Mouse (Mus musculus) c-Kit-positive CD71-positive TER-119-positive erythroid progenitor cells, embryonic 14.5 days (primary cell): Measurements from ENCODE around the gene Snph.

Experiments
- DNase-seq: peaks from one replicate; pipeline ENCODE4 v3.0.0-alpha.2; 2013; ENCODE audit warnings: low spot score

Snph gene

GRCm38 (mm10) chr2:151602106-151602505 is 30.3 kb downstream of the Snph start:
- no peak for DNase-seq

DNA sequence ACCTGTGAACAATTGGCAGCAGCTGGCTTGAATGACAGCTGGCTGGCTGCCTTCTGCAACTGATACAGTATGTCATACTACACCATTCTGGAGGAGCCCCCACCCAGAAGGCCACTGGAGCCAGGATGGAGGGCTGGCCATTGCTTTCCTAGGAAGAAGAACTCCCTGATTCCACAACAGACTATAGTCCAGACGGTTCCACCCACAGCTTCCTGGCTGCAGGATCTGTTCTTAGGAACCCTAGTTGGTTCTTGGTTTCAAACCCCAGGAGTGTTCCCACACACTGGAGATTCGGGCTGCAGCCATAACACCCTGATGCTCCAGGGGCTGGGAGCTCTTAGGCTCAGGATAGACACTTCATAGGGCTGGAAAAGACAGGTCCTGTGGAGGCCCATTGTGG is 34.3 kb downstream of the Snph start:
- no peak for DNase-seq

DNA sequence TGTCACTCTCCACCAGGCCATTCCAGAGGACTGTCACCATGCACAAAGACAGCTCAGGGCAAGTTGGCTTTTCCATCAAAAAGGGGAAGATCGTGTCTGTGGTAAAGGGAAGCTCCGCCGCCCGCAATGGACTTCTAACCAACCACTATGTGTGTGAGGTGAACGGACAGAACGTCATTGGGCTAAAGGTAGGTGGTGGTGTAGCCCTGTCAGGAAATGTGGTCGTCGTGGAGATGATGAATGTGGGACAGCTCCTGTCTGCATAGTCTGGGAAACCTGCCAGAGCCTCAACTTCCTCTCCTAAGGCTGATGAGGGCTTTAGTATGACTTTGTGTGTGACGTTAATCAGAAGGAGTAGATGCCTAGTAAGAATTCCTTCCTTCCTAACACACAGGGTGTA is 45.1 kb downstream of the Snph start:
- no peak for DNase-seq

GRCm38 (mm10) chr2:151586807-151587206 is 45.6 kb downstream of the Snph start:
- DNase-seq: no peak

- no peak for DNase-seq
Measured at GRCm38 (mm10) chr2:151585934-151586333, 46.5 kb downstream of the Snph start.

GRCm38 (mm10) chr2:151580945-151581344 is 51.4 kb downstream of the Snph start:
- DNase-seq: no peak

DNA sequence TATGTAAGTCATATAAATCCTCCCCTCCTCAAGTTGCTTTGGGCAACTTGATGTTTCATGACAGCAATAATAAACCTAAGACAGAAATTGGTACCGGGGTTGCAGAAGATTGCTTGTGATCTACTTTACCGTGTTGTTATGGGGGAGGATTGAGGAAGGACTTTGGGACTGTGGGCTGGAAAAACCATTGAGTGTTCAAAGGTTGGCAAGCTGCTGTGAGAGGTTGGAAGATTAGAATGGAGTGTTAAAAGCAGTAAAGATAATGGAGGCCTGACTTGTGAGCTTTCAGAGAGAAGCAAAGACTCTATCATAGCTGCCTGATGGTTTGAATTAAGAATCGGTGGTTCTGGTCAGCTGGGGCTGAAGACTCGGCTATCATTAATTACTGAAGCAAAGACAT is 53.2 kb downstream of the Snph start:
- DNase-seq: no peak

GRCm38 (mm10) chr2:151575699-151576389 is 56.5 kb downstream of the Snph start:
- peak; percentile 8 for DNase-seq

- no peak for DNase-seq
Measured at GRCm38 (mm10) chr2:151575119-151575698, 57.2 kb downstream of the Snph start.

DNA sequence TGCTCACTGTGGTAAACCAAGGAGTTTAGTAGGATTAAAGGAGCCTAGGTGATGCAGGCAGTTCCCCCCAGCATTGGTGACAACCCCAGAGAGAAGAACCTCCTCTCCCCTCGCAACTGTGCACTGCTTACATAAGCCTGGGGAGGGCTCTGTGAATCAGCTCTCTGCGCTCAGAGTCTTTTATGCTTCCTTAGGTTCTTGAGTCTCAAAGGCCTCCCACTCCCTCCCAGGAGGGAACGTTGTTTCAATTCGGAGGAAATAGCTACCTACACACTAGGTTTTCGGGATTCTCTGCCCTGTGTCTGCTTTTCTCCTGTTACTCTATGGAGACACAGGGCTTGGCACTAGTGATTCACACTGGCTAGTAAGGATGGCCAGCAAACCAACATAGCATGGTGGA is 57.8 kb downstream of the Snph start:
- no peak for DNase-seq

- no peak for DNase-seq
Measured at GRCm38 (mm10) chr2:151573667-151574066, 58.7 kb downstream of the Snph start.

DNA sequence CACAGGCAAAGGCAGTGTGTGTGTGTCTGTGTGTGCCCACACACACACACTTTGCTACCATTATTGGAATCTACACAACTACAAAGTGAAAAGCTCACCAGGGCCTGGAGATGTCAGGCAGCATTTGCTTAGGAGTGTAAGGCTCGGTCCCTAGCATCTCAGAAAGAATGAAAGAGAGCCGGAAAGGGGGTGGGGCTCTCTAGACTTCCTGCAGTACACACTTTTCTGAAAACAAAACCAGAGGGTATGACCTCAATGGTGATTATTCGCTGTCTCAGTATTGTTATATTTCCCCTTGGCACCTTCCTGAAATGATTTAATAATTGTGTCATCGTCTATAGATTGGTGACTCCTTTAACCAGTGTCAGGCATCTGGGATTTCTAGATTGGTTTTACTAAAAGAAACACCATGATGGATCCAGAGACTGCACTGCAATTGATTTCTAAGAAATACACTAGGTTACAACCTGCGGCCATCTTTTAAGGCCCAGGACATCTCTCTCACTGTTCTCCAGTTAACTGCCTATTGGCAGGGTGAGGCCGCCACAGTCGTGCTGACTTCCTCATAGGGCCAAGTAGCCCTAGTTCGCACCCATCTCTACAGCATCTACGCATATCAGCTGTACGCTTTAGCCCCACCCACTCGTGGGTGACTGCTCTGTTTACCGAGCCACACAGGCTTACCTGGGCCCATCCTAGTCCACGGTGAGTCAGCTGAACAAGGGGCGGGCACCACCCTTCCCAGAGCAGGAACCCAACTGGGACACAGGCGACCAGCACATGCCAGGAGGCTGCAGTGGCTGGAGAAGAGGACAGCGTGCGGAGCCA is 60.3 kb downstream of the Snph start, which contains the start of gene Sdcbp2:
Gene Sdcbp2, plus strand, starts transcription at position 750 of the 828 bp plus-strand sequence.
- DNase-seq: no peak

DNA sequence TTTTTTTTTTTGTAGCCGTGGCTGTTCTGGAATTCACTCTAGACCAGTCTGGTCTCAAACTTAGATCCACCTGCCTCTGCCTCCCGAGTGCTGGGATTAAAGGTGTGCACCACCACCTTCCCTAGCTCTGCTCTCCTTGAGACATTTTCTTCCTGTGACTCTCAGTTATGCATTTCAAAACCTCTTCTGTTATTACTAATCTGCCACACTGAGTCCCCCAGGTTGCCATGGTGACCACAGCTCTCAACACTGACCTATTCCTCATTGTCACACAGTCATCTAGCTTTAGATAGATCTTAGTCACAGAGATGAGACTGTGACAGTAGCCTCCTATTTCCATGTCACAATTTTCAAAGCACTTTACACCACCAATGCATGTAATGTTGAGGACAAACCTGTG is 62.9 kb downstream of the Snph start:
- DNase-seq: no peak

- no peak for DNase-seq
Measured at GRCm38 (mm10) chr2:151566856-151567255, 65.5 kb downstream of the Snph start.

GRCm38 (mm10) chr2:151564986-151565385 is 67.4 kb downstream of the Snph start:
- DNase-seq: no peak

- no peak for DNase-seq
Measured at GRCm38 (mm10) chr2:151564006-151564405, 68.4 kb downstream of the Snph start.

DNA sequence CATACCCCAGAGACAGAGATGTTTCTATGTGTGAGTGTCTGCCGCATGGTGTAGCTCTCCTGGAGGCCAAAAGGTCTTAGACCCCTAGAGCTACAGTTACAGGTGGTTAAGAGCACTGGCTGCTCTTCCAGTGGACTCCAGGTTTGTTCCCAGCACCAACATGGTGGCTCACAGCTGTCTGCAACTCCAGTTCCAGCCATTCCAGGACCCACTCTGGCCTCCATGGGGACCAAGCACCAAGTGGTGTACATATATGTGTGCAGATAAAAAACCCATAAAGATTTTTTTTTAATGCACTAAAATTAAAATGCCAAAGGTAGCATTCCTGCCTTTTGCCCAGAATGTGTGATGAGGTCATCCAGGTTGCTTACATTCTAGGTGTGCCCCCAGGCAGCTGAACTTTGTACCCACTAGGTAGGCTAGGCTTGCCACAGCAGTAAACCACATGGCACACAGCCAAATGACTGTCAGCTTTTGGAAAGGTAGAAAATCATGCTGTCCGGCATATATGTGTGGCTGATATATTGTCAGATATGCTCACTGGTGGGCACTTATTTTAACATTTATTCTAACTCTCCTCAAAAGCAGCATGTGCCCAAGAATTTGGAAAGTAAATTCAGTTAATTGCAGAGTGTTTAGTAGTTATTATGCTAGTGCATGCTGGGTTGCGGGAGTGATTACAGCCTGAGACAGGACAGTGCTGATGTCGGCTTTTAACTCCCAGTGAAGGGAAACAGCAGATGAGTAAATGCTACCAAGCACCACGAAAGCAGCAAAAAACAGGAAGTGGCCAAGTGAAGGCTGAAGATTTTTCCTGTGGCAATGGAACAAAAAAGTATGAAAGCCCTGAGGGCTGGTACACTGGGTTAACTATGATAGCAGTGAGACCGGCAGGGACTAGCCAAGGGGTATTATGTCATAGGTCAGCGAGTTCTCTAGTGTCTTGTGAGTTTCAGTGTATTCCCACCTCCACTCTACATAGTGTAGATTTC is 69.2 kb downstream of the Snph start:
- DNase-seq: no peak

DNA sequence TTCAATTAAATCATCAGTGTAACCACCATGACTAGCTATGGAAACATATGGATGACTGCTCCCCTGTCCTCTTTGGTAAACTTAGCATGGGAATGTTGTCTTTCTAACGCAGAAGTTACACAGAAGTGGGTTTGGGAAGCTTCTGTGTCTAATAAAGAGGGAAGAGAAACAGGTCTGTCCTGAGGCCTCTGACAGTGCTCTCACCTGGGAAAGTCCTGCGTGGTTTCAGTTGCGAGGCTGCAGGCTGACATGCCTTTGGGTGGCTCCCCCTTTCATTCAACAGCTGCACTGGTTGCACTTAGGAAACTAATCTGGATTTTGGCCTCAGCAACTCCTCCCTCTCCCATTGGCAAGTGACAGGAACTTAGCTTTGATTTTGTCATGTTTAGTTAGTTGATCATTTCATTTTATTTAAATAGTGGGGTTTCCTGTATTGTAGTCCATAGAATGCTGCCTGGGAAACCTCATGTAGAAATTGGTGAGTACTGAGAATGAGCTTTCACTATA is 82.7 kb downstream of the Snph start:
- no peak for DNase-seq

GRCm38 (mm10) chr2:151546571-151546970 is 85.8 kb downstream of the Snph start:
- DNase-seq: no peak

DNA sequence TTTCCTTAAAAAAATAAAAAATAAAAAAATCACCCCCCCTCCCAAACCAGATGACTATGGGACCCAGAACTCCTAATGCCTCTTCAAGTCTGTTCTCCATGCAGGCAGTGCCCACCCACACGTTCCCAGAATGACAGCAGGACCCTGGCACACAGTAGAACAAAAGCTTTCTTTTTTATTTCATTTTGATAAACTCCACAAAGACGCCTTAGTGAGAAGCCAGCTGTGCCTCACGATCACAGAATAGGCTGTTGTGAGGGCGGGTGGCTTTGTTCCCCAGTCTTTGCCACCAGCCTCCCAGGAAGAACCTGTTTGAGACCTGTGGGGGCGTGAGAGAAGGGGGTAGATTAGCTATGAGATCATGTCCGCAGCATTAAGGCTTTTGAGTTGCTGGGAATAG is 87.7 kb downstream of the Snph start:
- no peak for DNase-seq

GRCm38 (mm10) chr2:151543063-151543895 is 89.1 kb downstream of the Snph start:
- no peak for DNase-seq
